Mouse (Mus musculus) cerebellum, adult 9-10 months (tissue): ENCODE measurements at regions not wholly inside any gene's neighbourhood (a gene's known extent, or its start where the extent isn't known, plus 50 kb on each side); places are given as distances from the start of the nearest gene placed in this dataset.

Experiments used
- DNase-seq: peaks from one replicate; pipeline ENCODE4 v3.0.0; 2022

- no peak for DNase-seq
Observed at GRCm38 (mm10) chr14:68224152-68224551, 1069.9 kb downstream of the Synb start.

DNA sequence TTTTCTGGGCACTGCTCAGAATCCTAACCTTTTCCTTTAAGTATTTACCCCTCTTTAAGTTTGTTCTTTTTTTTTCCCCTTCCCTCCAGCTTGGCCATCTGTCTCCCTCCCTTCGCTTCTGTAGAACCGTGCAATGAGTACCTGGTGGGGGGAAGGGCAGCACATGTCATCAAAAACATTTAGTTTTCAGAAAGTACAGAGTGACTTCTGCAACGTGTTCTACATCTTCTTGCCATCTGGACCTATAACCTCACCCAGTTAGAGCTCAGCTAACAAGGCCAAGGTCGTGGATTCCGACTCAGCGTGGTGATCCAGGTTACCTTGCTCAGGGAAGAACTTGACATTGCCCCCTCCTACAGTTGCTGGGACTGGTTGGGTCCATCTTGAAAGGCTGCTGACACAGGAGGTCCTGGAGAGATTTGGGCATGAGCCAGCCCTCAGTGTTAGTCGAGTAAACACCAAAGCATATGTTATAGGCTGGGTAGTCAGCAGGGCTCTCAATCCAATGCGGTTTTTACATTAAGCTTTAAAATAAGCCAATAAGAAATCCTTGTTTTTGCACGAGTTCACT lies 1075.0 kb downstream of the Synb start:
- DNase-seq, result peak; percentile 83

GRCm38 (mm10) chr14:68218471-68218870 lies 1075.6 kb downstream of the Synb start:
- peak; percentile 72 for DNase-seq

DNA sequence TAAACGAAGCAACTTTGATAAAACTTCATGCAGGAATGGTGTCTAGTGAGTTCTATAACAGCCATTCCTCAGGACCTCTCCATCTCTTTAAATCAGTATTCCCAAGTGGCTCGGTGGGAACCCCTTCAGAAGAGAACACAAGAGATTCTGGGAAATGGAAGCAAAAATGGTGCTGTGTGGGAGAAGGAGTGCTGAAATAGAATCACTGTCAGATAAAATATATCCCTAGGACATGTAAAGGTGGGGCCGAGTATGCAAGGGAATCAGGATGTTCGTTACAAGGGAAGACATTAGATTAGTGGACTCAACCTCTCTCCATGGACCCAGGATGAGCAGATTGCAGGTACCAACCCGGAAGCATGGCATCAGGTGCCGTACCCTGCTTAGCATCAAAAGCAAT lies 1076.1 kb downstream of the Synb start:
- no peak for DNase-seq

DNA sequence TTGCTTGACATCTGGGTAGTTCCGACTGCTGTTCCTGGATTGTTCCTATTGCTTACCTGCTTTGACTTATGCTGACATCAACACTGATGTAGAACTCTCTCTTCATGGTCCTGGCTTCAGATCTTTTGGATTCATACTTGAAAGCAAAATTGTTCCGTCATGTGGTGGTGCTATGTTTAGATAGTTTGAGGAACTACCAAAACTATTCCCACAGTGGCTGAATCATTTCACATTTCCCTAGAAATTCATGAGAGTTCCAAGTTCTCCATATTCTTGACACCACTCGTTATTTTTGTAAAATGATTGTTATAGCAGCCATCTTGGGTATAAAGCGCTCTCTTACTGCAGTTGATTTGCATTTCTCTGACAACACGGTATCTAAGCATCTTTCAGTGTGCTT lies 1080.2 kb downstream of the Synb start:
- DNase-seq, result no peak

- no peak for DNase-seq
Observed at GRCm38 (mm10) chr14:68198802-68199201, 1095.3 kb downstream of the Synb start.

- DNase-seq, result no peak
Observed at GRCm38 (mm10) chr14:68197470-68197800, 1096.7 kb downstream of the Synb start.

DNA sequence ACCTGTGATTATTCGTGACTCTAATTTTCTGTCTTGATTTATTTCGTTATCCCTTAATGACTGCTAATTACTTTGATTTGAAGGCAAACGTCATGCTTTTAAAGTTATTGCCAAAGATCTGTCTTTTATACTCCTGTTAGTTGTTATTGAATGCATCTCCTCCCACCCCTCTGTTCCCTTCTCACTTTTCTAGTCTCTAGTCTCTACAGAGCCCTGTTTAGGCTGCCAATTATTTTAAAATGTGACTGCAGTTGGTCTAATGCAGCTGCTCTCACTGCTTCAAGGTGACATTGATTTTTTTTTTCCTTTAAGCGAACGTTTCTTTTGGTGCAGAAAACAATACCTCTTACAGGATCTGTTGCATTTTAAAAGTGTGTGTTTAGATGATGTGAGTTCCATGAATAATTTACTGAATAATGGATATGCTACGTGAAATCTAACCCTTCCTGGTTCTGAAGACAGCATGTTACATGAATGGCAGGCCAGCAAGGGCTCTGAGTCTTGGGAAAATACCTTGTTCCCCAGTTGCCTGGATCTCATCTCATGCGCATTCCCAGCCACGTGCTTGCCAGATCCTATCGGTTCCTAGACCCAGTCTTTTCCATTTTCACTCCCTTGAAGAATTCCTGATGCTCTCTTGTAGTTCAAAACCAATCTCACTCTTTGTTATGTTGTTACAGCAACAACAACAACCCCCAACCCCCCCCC lies 1097.2 kb downstream of the Synb start:
- no peak for DNase-seq

DNA sequence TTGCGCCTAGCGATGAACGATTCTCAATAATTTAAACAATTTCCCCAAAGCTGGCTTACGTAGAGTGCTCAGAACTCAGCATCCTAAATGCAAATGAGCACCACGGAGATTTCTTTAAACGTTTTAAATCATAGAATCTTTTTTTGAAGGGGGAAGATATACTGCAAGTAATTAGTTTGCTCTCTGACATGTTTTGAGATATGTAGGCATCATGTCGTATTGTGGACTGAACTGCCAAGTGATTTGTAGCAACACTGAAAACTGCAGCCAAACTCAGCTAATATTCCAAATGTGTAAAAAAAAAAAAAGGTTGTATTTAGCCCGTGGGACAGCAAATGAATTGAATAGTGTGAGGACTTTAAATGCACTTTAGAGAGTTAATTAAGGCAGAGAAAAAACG lies 1097.9 kb downstream of the Synb start:
- DNase-seq, result no peak

GRCm38 (mm10) chr14:68189876-68190275 lies 1104.2 kb downstream of the Synb start:
- no peak for DNase-seq

DNA sequence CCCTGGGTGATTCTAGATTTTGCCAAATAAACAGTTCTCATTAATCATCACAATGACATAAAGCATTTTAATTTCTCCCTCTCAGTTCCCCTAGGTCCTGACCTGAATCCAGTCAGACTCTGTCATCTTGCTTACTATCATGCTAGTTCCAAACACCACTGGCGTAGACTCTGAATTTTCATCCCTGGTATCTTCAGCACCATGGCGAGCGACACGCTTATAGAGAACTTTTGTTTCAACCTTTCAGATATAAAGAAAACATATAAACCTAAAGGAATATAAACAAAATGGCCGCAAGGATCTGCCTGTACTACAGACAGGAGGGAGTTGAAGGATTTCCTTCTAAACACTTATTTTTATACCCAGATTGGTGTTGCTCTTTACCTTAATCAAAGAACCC lies 1105.8 kb downstream of the Synb start:
- no peak for DNase-seq

DNA sequence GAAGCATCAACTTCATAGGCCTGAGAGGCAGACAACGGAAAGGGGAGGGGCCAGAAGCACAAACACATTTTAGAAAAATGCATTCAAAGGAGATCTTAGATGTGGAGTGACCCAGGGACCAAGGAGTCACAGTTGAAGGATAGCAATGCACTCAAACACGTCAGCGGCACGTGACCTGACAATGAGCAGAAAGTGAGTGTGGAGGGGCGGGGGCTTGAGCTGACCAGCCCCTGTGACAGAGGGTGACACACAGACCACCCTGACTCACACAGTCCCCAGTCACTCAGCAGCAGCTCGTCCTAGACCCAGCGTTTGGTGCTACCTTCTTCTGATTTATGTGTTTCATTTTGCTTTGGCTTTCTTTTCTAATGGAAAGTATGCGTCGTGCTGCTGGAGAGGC lies 1111.5 kb downstream of the Synb start:
- no peak for DNase-seq

DNA sequence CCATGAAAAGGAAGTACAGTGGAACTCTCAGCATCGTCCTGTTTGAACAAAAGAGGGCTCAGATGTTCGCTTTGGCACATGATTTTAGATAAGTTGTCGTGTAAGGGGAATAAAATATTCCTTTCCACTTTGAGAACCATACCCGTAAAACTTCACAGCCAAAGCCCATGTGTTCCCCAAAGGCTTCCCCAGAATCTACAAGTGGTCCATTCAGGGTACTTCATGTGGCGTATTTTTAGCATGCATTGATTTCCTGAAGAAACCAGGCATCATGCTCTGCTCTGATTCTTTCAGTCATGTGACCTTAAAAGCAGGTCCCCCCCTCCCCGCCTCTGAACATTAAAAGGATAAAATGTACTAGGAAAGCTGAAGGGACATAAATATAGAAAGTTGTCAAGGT lies 1112.9 kb downstream of the Synb start:
- DNase-seq, result no peak
